Mouse (Mus musculus) heart, embryonic 10.5 days (tissue): ENCODE results near the gene Pnliprp2. TPM values are rescaled to one million over a fixed set of nuclear protein-coding genes. Genes with fewer than 3 reads are reported as not detected.

ENCODE experiments used
- DNase-seq: peaks from one replicate; pipeline ENCODE4 v3.0.0-alpha.2; 2017; ENCODE audit warnings: low spot score
- H3K27ac ChIP-seq: fragments of 300-500 bp; sonication (generic); 2 replicates; pipeline ENCODE4 v1.5.1; 2016; ENCODE audit warnings: mild to moderate bottlenecking
- H3K27me3 ChIP-seq: fragments of 300-500 bp; sonication (generic); 2 replicates; pipeline ENCODE4 v1.6.1; 2016; ENCODE audit warnings: mild to moderate bottlenecking; ENCODE audit not compliant: poor library complexity, insufficient read depth, severe bottlenecking
- H3K36me3 ChIP-seq: fragments of 300-500 bp; sonication (generic); 2 replicates; pipeline ENCODE4 v1.6.1; 2016; ENCODE audit warnings: mild to moderate bottlenecking, moderate library complexity
- H3K4me1 ChIP-seq: fragments of 300-500 bp; sonication (generic); 2 replicates; pipeline ENCODE4 v1.6.1; 2016; ENCODE audit warnings: mild to moderate bottlenecking
- H3K4me3 ChIP-seq: fragments of 300-500 bp; sonication (generic); 2 replicates; pipeline ENCODE4 v1.5.1; 2016; ENCODE audit warnings: mild to moderate bottlenecking, moderate library complexity
- H3K9me3 ChIP-seq: fragments of 300-500 bp; sonication (generic); 2 replicates; pipeline ENCODE4 v1.6.1; 2016; ENCODE audit warnings: mild to moderate bottlenecking, moderate library complexity
- WGBS: fragments of 180-500 bp; shearing (Covaris S2); methylation state at CpG from one replicate; pipeline ENCODE4 v1.1.7; 2016; 5-methylcytosine and 5-hydroxymethylcytosine counted together
- polyA plus RNA-seq: library from polyadenylated mRNA; unstranded; fragments of >200 nt; fragmentation: Nextera tagmentation; extraction: Ambion mirVana; gene quantifications from 2 replicates; pipeline ENCODE4 v1.2.1, GENCODE M21; 2016

Gene Pnliprp2
- 0.11 and 1.4 TPM in 2 replicates for polyA plus RNA-seq

DNA sequence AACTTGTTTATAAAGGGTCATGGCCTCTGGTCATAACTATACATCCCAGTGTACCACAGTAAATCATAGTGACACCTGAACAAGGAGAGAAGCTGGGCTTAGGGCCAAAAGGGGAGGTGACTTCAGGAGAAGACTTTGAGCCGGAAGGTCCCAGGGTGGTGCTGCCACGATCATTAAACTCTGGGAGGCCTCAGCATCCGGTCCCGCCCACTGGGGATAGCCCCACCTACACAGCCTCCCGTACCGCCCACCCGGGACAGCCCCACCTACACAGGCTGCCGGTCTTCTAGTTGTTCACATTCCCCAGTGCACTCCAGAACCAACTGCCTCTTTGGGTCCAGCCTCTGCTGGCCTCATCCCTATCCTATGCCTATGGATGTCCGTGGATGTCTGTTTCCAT is at the start of gene Pnliprp2:
TSS of gene Pnliprp2 (plus strand) at position 297 of the 400 bp plus-strand sequence.
- Histone ChIP-seq H3K4me3 (no peak within 1 kb of the TSS), H3K27me3 (peaks cover 16% of the 10 kb centered on the region), H3K9me3 (no peaks in the 10 kb centered on the region), H3K36me3 (no peaks in the 10 kb centered on the region), H3K27ac (no peak within 1 kb of the TSS), H3K4me1 (peaks cover 14% of the 10 kb centered on the region)
- 59% methylated on average over 9 of the region's 9 CpGs for WGBS
- no peak for DNase-seq

DNA sequence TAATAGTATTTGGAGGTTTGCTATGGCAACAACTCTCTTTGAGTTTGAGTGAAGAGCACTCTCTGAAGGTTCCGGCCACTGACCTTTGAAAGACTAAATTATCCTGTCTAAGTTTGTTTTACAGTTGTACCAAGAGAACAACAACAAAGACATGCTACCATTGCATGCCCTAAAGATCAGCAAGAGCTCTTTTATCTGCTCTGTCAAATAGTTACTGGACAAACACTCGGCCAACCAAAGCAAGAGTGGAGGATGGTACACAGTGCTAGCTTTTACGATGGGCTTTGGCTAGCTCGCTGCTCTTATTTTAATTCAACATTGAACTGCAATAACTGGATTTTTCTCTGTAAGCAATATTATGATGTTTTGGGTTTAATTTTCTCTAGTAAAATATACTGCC is 41.6 kb upstream of the Pnliprp2 start:
- WGBS, result 84% methylated on average over 4 of the region's 4 CpGs
- H3K36me3 ChIP-seq, result no peaks in the 10 kb centered on the region
- no peaks in the 10 kb centered on the region for H3K4me1 ChIP-seq
- no peak for DNase-seq
- H3K4me3 ChIP-seq, result no peak overlapping the region
- H3K27ac ChIP-seq, result no peak overlapping the region
- H3K9me3 ChIP-seq, result no peaks in the 10 kb centered on the region
- no peaks in the 10 kb centered on the region for H3K27me3 ChIP-seq

DNA sequence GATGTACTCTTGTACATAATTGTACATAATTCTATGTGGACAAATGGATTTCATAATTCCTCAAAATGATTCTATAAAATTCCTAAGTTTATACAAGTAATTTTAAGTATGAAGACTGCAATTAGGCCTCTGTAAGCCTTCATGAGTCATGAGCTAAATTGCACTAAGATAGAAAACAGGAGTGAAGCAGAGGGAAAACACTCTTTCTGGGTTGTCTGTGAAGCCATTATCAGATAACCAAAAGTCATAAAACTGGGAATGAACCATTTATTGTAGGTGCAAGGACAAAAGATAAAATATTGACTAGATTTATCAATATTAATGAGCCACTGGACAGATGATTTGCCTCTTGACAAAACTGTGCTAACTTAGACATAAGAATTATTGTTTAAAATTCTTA is 39.1 kb upstream of the Pnliprp2 start:
- H3K27ac ChIP-seq, result no peak overlapping the region
- H3K4me3 ChIP-seq, result no peak overlapping the region
- H3K9me3 ChIP-seq, result no peaks in the 10 kb centered on the region
- no peaks in the 10 kb centered on the region for H3K4me1 ChIP-seq
- DNase-seq, result no peak
- no peaks in the 10 kb centered on the region for H3K27me3 ChIP-seq
- no peaks in the 10 kb centered on the region for H3K36me3 ChIP-seq

DNA sequence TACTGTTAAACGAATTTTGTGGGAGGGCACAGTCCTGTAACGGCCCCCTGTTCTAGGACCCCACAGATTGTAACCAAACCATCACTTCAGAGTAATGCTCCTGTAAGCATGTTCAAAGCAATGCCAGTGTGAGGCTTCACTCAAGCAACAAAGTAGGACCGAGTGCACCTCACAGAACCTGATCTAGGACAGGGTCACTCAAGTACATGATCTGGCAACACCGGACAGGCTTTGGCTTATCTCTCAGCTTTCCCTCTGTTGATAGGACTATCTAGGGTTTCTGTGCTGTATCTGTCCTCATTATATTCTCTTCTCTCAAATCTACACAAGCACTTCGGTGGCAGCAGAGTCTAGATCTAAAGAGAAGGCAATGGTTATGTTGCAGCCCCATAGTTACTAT is 33.0 kb upstream of the Pnliprp2 start:
- no peaks in the 10 kb centered on the region for H3K36me3 ChIP-seq
- no peak overlapping the region for H3K4me3 ChIP-seq
- DNase-seq, result no peak
- no peak overlapping the region for H3K27ac ChIP-seq
- peaks cover 13% of the 10 kb centered on the region for H3K4me1 ChIP-seq
- H3K9me3 ChIP-seq, result no peaks in the 10 kb centered on the region
- WGBS, result 62% methylated on average over 5 of the region's 5 CpGs
- H3K27me3 ChIP-seq, result no peaks in the 10 kb centered on the region

DNA sequence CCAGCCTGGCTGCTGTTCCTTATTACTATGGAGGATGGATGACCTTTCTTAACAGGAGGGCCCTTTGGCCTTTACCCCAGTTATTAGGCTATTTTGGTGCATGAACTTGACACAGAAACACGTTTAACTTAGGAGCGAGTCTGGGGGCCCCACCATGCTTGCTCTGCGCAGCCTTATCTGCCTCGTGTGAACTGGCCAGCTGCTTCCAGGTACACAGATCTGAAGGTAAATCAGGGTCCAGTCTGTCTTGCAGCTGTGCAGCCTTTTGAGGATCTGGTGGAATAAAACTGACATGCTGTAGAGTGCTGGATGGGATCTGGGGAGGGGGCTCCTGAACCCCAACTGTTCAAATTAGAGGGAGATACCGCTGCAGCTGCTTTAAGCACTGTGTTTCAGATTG is 31.8 kb upstream of the Pnliprp2 start:
- Histone ChIP-seq H3K4me3 (no peak overlapping the region), H3K4me1 (peaks cover 13% of the 10 kb centered on the region), H3K36me3 (no peaks in the 10 kb centered on the region), H3K27me3 (no peaks in the 10 kb centered on the region), H3K9me3 (no peaks in the 10 kb centered on the region), H3K27ac (0 out of 2 replicates have a peak overlapping the region, but pooled peaks have one; percentile 13)
- WGBS, result 68% methylated on average over 5 of the region's 5 CpGs
- no peak for DNase-seq

DNA sequence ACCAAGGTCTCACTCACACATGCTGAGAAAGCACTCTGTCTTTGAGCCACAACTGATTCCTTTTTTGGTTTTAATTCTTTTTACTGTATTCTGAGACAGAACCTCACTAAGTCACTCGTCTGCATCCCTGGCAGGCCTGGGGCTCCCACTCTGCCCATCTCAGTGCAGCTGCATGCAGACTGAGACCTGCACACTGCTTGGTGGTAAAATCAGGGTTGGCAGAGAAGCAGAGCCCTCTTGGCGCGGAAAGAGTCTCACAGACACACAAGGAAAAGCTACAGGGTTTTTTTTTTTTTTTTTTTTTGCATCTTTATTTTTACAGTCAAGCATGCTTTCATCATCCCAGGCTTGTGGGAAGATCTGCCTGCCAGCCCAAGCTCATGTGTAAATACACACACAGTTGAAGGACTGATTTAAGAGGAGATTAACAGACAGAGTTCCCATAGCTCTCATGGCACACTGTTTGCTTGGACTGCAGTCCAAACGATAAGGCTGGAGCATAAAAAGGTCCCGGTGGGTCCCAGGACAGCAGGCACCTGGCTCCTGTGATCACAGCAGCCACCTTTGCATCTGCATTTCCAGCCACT is 31.0 kb upstream of the Pnliprp2 start, which contains the start of gene Pnliprp1:
TSS of gene Pnliprp1 (plus strand) at position 443 of the 587 bp plus-strand sequence.
- 49% methylated on average over 5 of the region's 5 CpGs for WGBS
- H3K27ac ChIP-seq, result 0 out of 2 replicates have a peak within 1 kb of the TSS, but pooled peaks have one; percentile 13

DNA sequence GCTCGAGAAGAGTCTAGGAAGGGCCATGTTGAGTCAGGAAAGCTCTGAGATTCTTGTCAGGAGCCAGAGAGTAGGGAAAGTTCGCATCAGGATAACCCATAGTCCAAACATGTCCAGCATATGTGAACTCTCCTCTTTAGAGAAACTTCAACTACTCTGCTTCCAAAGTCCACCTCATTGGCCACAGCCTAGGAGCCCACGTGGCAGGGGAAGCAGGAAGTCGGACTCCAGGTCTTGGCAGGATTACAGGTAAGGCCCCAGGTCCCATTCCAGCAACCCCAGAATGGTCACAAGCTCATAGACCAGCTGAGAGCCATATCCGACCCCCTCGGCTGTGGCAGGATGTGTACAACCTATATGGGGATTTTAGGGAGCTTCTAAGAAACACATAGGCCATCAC is 26.3 kb upstream of the Pnliprp2 start:
- 76% methylated on average over 6 of the region's 6 CpGs for WGBS
- no peak for DNase-seq
- H3K27me3 ChIP-seq, result no peaks in the 10 kb centered on the region
- no peak overlapping the region for H3K4me3 ChIP-seq
- H3K27ac ChIP-seq, result no peak overlapping the region
- no peaks in the 10 kb centered on the region; the same call in 1 of the 2 replicates for H3K4me1 ChIP-seq
- H3K36me3 ChIP-seq, result no peaks in the 10 kb centered on the region
- no peaks in the 10 kb centered on the region for H3K9me3 ChIP-seq

More for the DNA sequence above, 31.0 kb upstream of the Pnliprp2 start, which contains the start of gene Pnliprp1:
- Histone ChIP-seq H3K27me3 (no peaks in the 10 kb centered on the region), H3K4me1 (peaks cover 13% of the 10 kb centered on the region), H3K36me3 (no peaks in the 10 kb centered on the region), H3K9me3 (no peaks in the 10 kb centered on the region), H3K4me3 (no peak within 1 kb of the TSS)
- DNase-seq, result no peak

DNA sequence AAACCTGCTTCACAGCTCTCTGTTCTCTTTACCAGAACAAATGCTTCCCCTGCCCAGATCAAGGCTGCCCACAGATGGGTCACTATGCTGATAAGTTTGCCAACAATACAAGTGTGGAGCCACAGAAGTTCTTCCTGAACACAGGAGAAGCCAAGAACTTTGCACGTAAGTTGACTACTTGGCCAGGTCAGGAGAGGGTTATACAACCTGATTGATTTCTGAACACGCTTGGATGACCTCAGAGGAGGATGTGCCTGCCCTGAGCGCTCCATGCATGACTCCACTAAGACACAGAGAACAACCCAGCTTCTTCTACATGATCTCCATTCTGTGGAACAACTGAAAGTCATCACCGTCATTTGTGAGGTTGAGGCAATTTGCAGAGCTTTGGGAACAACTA is 21.4 kb upstream of the Pnliprp2 start:
- 86% methylated on average over 4 of the region's 4 CpGs for WGBS
- H3K9me3 ChIP-seq, result no peaks in the 10 kb centered on the region
- H3K27ac ChIP-seq, result no peak overlapping the region
- no peak for DNase-seq
- H3K36me3 ChIP-seq, result no peaks in the 10 kb centered on the region
- H3K4me3 ChIP-seq, result no peak overlapping the region
- no peaks in the 10 kb centered on the region for H3K27me3 ChIP-seq
- H3K4me1 ChIP-seq, result no peaks in the 10 kb centered on the region

DNA sequence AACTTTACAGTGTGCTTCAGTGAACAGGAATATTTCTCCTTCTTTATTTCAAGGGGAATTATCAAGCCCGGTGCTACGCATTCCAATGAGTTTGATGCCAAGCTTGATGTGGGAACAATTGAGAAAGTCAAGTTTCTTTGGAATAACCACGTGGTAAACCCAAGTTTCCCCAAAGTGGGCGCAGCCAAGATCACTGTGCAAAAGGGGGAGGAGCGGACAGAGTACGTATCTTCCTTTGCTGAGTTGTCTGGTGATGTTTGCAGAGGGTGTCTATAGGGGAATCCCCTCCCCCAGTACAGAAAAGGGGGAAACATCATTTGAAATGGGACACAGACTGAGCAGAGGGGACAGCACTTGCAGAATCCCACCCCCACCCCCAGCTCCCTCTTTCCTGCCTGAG is 18.5 kb upstream of the Pnliprp2 start:
- no peaks in the 10 kb centered on the region for H3K4me1 ChIP-seq
- H3K36me3 ChIP-seq, result no peaks in the 10 kb centered on the region
- no peaks in the 10 kb centered on the region for H3K27me3 ChIP-seq
- H3K4me3 ChIP-seq, result no peak overlapping the region
- WGBS, result 80% methylated on average over 6 of the region's 6 CpGs
- H3K9me3 ChIP-seq, result no peaks in the 10 kb centered on the region
- H3K27ac ChIP-seq, result no peak overlapping the region
- peak; percentile 60 for DNase-seq

DNA sequence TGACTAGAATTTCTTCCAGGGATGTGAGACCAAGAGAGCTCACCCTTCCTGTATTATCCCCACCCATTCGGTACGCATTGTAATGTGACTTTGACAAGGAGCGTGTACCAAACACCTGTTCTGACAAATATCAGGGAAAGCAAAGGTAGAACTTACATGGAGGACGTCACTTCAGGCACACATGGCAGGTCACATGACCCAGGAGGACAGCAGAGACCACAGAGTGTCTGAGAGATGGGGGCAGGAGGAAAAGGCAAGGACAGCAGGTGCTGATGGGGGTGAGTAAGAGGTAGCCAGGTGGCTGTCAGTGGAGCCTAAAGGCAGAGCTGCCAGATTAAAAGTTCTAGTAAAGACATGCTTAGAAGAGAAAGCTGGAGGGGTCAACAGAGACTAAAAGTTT is 16.8 kb upstream of the Pnliprp2 start:
- H3K4me3 ChIP-seq, result no peak overlapping the region
- H3K27me3 ChIP-seq, result no peaks in the 10 kb centered on the region
- DNase-seq, result peak; percentile 66
- no peaks in the 10 kb centered on the region for H3K4me1 ChIP-seq
- no peaks in the 10 kb centered on the region for H3K9me3 ChIP-seq
- no peaks in the 10 kb centered on the region for H3K36me3 ChIP-seq
- WGBS, result 87% methylated on average over 4 of the region's 4 CpGs
- H3K27ac ChIP-seq, result no peak overlapping the region

DNA sequence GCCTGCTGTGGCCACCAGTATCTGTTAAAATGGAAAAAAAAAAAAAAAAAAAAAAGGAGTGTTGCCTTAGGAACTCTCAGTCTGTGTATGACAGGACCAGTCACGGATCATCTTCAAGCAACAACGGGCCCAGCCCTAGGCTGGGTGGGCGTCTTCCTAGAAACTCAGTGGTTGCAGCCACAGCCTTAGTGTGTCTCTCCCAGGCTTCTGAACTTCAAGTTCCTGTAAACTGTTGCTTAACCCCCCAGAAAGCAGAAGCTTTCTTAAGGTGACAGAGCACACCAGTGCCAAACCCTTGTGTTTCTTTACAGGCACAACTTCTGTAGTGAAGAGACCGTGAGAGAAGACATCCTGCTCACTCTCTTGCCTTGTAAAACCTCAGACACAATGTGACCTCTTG is 15.8 kb upstream of the Pnliprp2 start:
- peak; percentile 30 for DNase-seq
- WGBS, result 70% methylated on average over 4 of the region's 4 CpGs
- H3K36me3 ChIP-seq, result no peaks in the 10 kb centered on the region
- no peaks in the 10 kb centered on the region for H3K4me1 ChIP-seq
- no peak overlapping the region for H3K27ac ChIP-seq
- H3K27me3 ChIP-seq, result no peaks in the 10 kb centered on the region
- H3K9me3 ChIP-seq, result no peaks in the 10 kb centered on the region
- no peak overlapping the region for H3K4me3 ChIP-seq

DNA sequence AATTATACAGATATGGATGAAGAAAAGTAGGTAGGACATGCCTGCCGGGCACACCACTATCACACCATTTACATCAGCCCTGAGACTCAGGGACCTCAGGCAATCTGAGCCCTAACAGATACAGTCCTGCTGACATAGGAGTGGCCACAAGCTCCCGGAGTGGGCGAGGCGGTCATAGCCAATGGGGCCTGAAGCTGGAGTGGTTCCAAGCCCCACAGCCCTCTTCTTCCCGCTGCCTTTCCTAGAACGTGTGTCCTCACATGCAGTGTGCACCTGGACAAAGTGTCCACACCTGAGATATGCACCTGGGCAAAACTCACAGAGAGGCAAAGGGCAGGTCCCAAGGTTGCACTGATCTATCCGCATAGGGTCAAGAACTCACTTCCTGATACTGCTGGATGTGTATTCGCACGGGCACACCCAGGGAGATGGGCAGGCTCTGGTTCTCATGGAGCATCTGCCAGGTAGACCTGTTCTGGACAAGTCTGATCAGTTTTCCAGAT is 12.0 kb upstream of the Pnliprp2 start:
- Histone ChIP-seq H3K27me3 (no peaks in the 10 kb centered on the region), H3K27ac (no peak overlapping the region), H3K4me3 (no peak overlapping the region), H3K9me3 (no peaks in the 10 kb centered on the region), H3K4me1 (no peaks in the 10 kb centered on the region), H3K36me3 (no peaks in the 10 kb centered on the region)
- 79% methylated on average over 9 of the region's 9 CpGs for WGBS
- DNase-seq, result peak; percentile 71

DNA sequence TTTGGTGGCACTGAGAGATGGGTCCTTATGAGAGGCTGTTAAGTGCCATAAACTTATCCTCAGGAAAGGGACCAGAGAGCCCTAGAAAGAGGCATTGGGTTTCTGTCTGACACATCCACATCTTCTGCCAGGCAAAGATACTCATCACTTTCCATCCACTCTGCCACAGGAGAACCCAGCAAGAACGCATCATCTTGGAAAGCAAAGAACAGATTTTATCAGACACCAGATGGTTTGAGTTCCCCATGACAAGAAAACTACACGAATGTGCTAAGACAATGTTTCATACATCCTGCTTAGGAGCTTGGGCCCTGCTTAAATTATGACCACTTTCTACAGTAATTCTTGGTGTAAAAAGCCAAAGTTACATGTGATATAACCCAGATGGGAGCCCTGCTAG is 8.7 kb upstream of the Pnliprp2 start:
- Histone ChIP-seq H3K9me3 (no peaks in the 10 kb centered on the region), H3K4me3 (no peak overlapping the region), H3K4me1 (no peaks in the 10 kb centered on the region), H3K27me3 (no peaks in the 10 kb centered on the region), H3K27ac (no peak overlapping the region), H3K36me3 (no peaks in the 10 kb centered on the region)
- DNase-seq, result no peak
- 73% methylated on average over 2 of the region's 2 CpGs for WGBS

DNA sequence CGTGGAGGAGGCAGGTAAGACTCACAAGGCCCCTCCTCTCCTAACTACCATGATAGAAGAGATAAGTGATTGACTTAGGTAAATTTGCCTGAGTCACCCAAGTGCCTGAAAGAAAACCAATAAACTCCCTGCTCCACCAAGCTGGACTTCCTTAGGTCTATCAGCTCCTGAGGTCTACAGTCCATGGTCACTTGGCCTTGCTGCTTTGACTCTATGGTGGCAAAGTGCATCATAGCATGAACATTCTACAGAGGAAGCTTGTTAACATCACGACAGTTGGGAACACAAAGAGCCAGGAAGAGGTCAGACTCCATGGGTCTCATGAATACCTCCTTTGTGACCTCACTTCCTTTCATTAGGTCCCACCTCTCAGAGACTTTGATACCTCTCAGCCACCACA is 8.0 kb upstream of the Pnliprp2 start:
- no peaks in the 10 kb centered on the region for H3K27me3 ChIP-seq
- whole genome bisulfite sequencing, result 67% methylated on average over 2 of the region's 2 CpGs
- no peak overlapping the region for H3K4me3 ChIP-seq
- H3K27ac ChIP-seq, result no peak overlapping the region
- no peaks in the 10 kb centered on the region for H3K36me3 ChIP-seq
- no peaks in the 10 kb centered on the region for H3K4me1 ChIP-seq
- peak; percentile 52 for DNase-seq
- no peaks in the 10 kb centered on the region for H3K9me3 ChIP-seq
